Mouse (Mus musculus): Measurements from ENCODE around the gene Wfdc18. TPM values are rescaled to one million over a fixed set of nuclear protein-coding genes. Genes with fewer than 3 reads are reported as not detected.

Gene Wfdc18
- polyA plus RNA-seq, 2 experiments, result 0.35 to 0.40 TPM

GRCm38 (mm10) chr11:83692008-83692407, 16.8 kb upstream of the Wfdc18 start:
- H3K27me3 ChIP-seq (ENCODE audit: control insufficient read depth, insufficient read depth, low read length), result no peaks in the 10 kb centered on the region
- H3K27ac ChIP-seq (replicated peaks; ENCODE audit: low read depth, low read length), result no peak overlapping the region
- H3K4me2 ChIP-seq (replicated peaks; ENCODE audit: low read depth, low read length, severe bottlenecking), result no peak overlapping the region
- no peaks in the 10 kb centered on the region for H3K9me3 ChIP-seq (ENCODE audit: control insufficient read depth, low read length)
- H3K36me3 ChIP-seq (ENCODE audit: control insufficient read depth, insufficient read depth, low read length), result no peaks in the 10 kb centered on the region
- no peak for DNase-seq (ENCODE audit: low spot score)
- WGBS, result 74% methylated on average over 1 of the region's 1 CpGs
- no peak for ATAC-seq (ENCODE audit: low FRiP score, low read depth)
- H3K4me1 ChIP-seq (ENCODE audit: control insufficient read depth, insufficient read depth, low read length), result no peaks in the 10 kb centered on the region
- no peak overlapping the region for H3K4me3 ChIP-seq (replicated peaks; ENCODE audit: low read length)
- no peak overlapping the region for H3K9ac ChIP-seq (ENCODE audit: low read depth, low read length, severe bottlenecking)
- no peak for TF ChIP-seq POLR2A (IDR thresholded peaks at IDR 0.05; ENCODE audit: borderline replicate concordance, extremely low read depth, insufficient read depth, insufficient read length)

DNA sequence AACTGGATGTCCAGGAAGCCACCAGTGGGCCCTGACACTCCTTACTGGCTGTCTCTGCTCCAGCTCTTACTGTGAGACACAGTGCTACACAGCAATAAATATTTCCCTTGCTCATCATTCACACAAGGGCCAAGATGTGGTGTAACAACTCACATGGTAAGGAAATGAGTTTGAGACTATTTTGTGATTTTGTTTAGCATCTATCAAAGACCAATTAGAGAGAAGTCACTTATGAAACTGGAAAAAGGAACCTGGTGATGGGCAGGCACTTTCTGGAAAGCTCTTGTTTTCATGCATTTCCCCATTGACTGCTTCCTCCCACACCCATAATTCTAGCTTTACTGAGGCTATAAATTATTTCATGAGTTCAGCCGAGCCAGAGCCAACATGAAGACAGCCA, 5.1 kb upstream of the Wfdc18 start, which contains the start of gene Wfdc17:
Gene Wfdc17, plus strand, starts transcription at position 287 of the 400 bp plus-strand sequence.
- H3K27me3 ChIP-seq (ENCODE audit: control insufficient read depth, insufficient read depth, low read length), result no peaks in the 10 kb centered on the region
- H3K9me3 ChIP-seq (ENCODE audit: control insufficient read depth, low read length), result no peaks in the 10 kb centered on the region
- no peak within 1 kb of the TSS for H3K9ac ChIP-seq (ENCODE audit: low read depth, low read length, severe bottlenecking)
- no peak for TF ChIP-seq POLR2A (IDR thresholded peaks at IDR 0.05; ENCODE audit: borderline replicate concordance, extremely low read depth, insufficient read depth, insufficient read length)
- ATAC-seq (ENCODE audit: low FRiP score, low read depth), result no peak
- no peak for DNase-seq (ENCODE audit: low spot score)
- H3K4me3 ChIP-seq (replicated peaks; ENCODE audit: low read length), result no peak within 1 kb of the TSS
- no peaks in the 10 kb centered on the region for H3K36me3 ChIP-seq (ENCODE audit: control insufficient read depth, insufficient read depth, low read length)
- H3K4me1 ChIP-seq (ENCODE audit: control insufficient read depth, insufficient read depth, low read length), result no peaks in the 10 kb centered on the region
- 7% methylated on average over 1 of the region's 1 CpGs for WGBS
- no peak within 1 kb of the TSS for H3K4me2 ChIP-seq (replicated peaks; ENCODE audit: low read depth, low read length, severe bottlenecking)
- no peak within 1 kb of the TSS for H3K27ac ChIP-seq (replicated peaks; ENCODE audit: low read depth, low read length)

DNA sequence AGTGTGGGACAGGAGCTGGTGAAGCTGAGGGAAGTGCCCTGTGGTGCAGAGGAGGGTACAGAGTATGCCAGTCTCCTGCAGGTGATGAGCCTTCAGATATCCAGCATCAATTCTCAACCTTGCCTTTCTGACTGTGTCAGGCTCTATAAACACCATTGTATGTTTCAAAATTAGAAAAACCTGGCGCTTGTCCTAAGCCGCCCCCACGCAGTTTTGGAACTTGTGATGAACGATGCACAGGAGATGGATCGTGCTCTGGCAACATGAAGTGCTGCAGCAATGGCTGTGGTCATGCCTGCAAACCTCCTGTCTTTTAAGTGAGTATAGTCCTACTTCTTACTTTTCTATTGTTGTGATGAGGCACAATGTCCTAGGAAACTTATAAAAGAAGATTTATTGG, 868 bp downstream of the Wfdc18 start:
- no peak overlapping the region for H3K4me3 ChIP-seq (replicated peaks; ENCODE audit: low read length)
- H3K4me1 ChIP-seq (ENCODE audit: control insufficient read depth, insufficient read depth, low read length), result no peaks in the 10 kb centered on the region
- 81% methylated on average over 5 of the region's 5 CpGs for WGBS
- H3K27me3 ChIP-seq (ENCODE audit: control insufficient read depth, insufficient read depth, low read length), result no peaks in the 10 kb centered on the region
- no peak overlapping the region for H3K9ac ChIP-seq (ENCODE audit: low read depth, low read length, severe bottlenecking)
- H3K9me3 ChIP-seq (ENCODE audit: control insufficient read depth, low read length), result no peaks in the 10 kb centered on the region
- H3K36me3 ChIP-seq (ENCODE audit: control insufficient read depth, insufficient read depth, low read length), result no peaks in the 10 kb centered on the region
- no peak overlapping the region for H3K4me2 ChIP-seq (replicated peaks; ENCODE audit: low read depth, low read length, severe bottlenecking)
- ATAC-seq (ENCODE audit: low FRiP score, low read depth) (no peak), DNase-seq (ENCODE audit: low spot score) (no peak)
- H3K27ac ChIP-seq (replicated peaks; ENCODE audit: low read depth, low read length), result no peak overlapping the region
- TF ChIP-seq POLR2A (IDR thresholded peaks at IDR 0.05; ENCODE audit: borderline replicate concordance, extremely low read depth, insufficient read depth, insufficient read length), result no peak

- H3K4me3 ChIP-seq (replicated peaks; ENCODE audit: low read length), result no peak overlapping the region
- ATAC-seq (ENCODE audit: low FRiP score, low read depth), result no peak
- no peak overlapping the region for H3K27ac ChIP-seq (replicated peaks; ENCODE audit: low read depth, low read length)
- no peak for TF ChIP-seq POLR2A (IDR thresholded peaks at IDR 0.05; ENCODE audit: borderline replicate concordance, extremely low read depth, insufficient read depth, insufficient read length)
- H3K4me2 ChIP-seq (replicated peaks; ENCODE audit: low read depth, low read length, severe bottlenecking), result no peak overlapping the region
- no peaks in the 10 kb centered on the region for H3K4me1 ChIP-seq (ENCODE audit: control insufficient read depth, insufficient read depth, low read length)
- no peaks in the 10 kb centered on the region for H3K27me3 ChIP-seq (ENCODE audit: control insufficient read depth, insufficient read depth, low read length)
- H3K9me3 ChIP-seq (ENCODE audit: control insufficient read depth, low read length), result no peaks in the 10 kb centered on the region
- H3K36me3 ChIP-seq (ENCODE audit: control insufficient read depth, insufficient read depth, low read length), result no peaks in the 10 kb centered on the region
- 60% methylated on average over 1 of the region's 1 CpGs for WGBS
- no peak overlapping the region for H3K9ac ChIP-seq (ENCODE audit: low read depth, low read length, severe bottlenecking)
- no peak for DNase-seq (ENCODE audit: low spot score)
Observed at GRCm38 (mm10) chr11:83712671-83713070, 3.9 kb downstream of the Wfdc18 start.

DNA sequence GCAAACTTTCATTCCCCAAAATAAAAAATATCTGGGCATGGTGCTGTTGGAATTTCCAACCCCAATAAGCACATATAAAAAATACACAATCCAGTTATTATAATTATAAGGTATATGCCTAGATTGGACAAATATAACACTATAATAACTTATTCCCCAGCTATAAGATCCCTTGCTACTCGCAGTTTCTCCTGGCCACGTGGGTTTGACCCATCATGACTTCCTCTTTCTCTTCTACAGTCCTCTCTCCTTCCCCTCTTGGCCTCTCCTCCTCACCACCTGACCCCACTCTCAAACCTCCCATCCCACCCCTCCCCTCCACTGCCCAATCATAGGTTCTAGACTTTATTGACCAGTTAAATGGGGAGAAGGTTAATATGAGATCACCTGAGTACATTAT, 5.1 kb downstream of the Wfdc18 start:
- Histone ChIP-seq H3K4me2 (replicated peaks; ENCODE audit: low read depth, low read length, severe bottlenecking) (no peak overlapping the region), H3K4me1 (ENCODE audit: control insufficient read depth, insufficient read depth, low read length) (no peaks in the 10 kb centered on the region), H3K27ac (replicated peaks; ENCODE audit: low read depth, low read length) (no peak overlapping the region), H3K9ac (ENCODE audit: low read depth, low read length, severe bottlenecking) (no peak overlapping the region), H3K27me3 (ENCODE audit: control insufficient read depth, insufficient read depth, low read length) (no peaks in the 10 kb centered on the region), H3K9me3 (ENCODE audit: control insufficient read depth, low read length) (no peaks in the 10 kb centered on the region), H3K4me3 (replicated peaks; ENCODE audit: low read length) (no peak overlapping the region), H3K36me3 (ENCODE audit: control insufficient read depth, insufficient read depth, low read length) (no peaks in the 10 kb centered on the region)
- WGBS, result 81% methylated on average over 2 of the region's 2 CpGs
- no peak for TF ChIP-seq POLR2A (IDR thresholded peaks at IDR 0.05; ENCODE audit: borderline replicate concordance, extremely low read depth, insufficient read depth, insufficient read length)
- no peak for DNase-seq (ENCODE audit: low spot score)
- ATAC-seq (ENCODE audit: low FRiP score, low read depth), result no peak

All from limb, embryonic 14.5 days (tissue).